Mouse (Mus musculus): ENCODE results near the gene Wasf2.
"Not testable (repeated sequence)": the region's sequence is repeated elsewhere in the genome, so short reads cannot be mapped to it uniquely, and the experiment has no call there.

Gene Wasf2

GRCm38 (mm10) chr4:133096671-133097070 lies 33.6 kb upstream of the Wasf2 start:
- not testable (repeated sequence) for DNase-seq (ENCODE audit: low read depth, low spot score)

GRCm38 (mm10) chr4:133101751-133102150 lies 28.6 kb upstream of the Wasf2 start:
- DNase-seq (ENCODE audit: low read depth, low spot score) = no peak

GRCm38 (mm10) chr4:133103525-133104193 lies 26.6 kb upstream of the Wasf2 start:
- DNase-seq (ENCODE audit: low read depth, low spot score) = no peak

GRCm38 (mm10) chr4:133104194-133104569 lies 26.1 kb upstream of the Wasf2 start:
- no peak for DNase-seq (ENCODE audit: low read depth, low spot score)

- no peak for DNase-seq (ENCODE audit: low read depth, low spot score)
Measured at GRCm38 (mm10) chr4:133106691-133107090, 23.6 kb upstream of the Wasf2 start.

GRCm38 (mm10) chr4:133107788-133108281 lies 22.5 kb upstream of the Wasf2 start:
- no peak for DNase-seq (ENCODE audit: low read depth, low spot score)

- DNase-seq (ENCODE audit: low read depth, low spot score) = no peak
Measured at GRCm38 (mm10) chr4:133108481-133109334, 21.6 kb upstream of the Wasf2 start.

- DNase-seq (ENCODE audit: low read depth, low spot score) = no peak
Measured at GRCm38 (mm10) chr4:133109335-133109801, 20.9 kb upstream of the Wasf2 start.

- no peak for DNase-seq (ENCODE audit: low read depth, low spot score)
Measured at GRCm38 (mm10) chr4:133112175-133112838, 18.0 kb upstream of the Wasf2 start.

- DNase-seq (ENCODE audit: low read depth, low spot score) = no peak
Measured at GRCm38 (mm10) chr4:133113351-133113882, 16.9 kb upstream of the Wasf2 start.

- DNase-seq (ENCODE audit: low read depth, low spot score) = no peak
Measured at GRCm38 (mm10) chr4:133114762-133115161, 15.5 kb upstream of the Wasf2 start.

GRCm38 (mm10) chr4:133115721-133116429 lies 14.4 kb upstream of the Wasf2 start:
- DNase-seq (ENCODE audit: low read depth, low spot score) = no peak

GRCm38 (mm10) chr4:133116756-133117470 lies 13.4 kb upstream of the Wasf2 start:
- no peak for DNase-seq (ENCODE audit: low read depth, low spot score)

- no peak for DNase-seq (ENCODE audit: low read depth, low spot score)
Measured at GRCm38 (mm10) chr4:133117556-133118411, 12.5 kb upstream of the Wasf2 start.

- DNase-seq (ENCODE audit: low read depth, low spot score) = no peak
Measured at GRCm38 (mm10) chr4:133118775-133119375, 11.4 kb upstream of the Wasf2 start.

- DNase-seq (ENCODE audit: low read depth, low spot score) = no peak
Measured at GRCm38 (mm10) chr4:133119579-133119978, 10.7 kb upstream of the Wasf2 start.

- DNase-seq (ENCODE audit: low read depth, low spot score) = no peak
Measured at GRCm38 (mm10) chr4:133120833-133121321, 9.4 kb upstream of the Wasf2 start.

GRCm38 (mm10) chr4:133121416-133121815 lies 8.9 kb upstream of the Wasf2 start:
- DNase-seq (ENCODE audit: low read depth, low spot score) = no peak

Measured in embryo, embryonic 11.5 days (tissue).